Mouse (Mus musculus) liver, embryonic 14.5 days (tissue): ENCODE results near the gene Stard5. TPM values are rescaled to one million over a fixed set of nuclear protein-coding genes. Genes with fewer than 3 reads are reported as not detected.
A peak's percentile ranks its signal among the peaks of the same experiment; 100 is the strongest.

Experiments
- ATAC-seq: fragments of 200-750 bp; cut with Nextera tagmentation; 2 replicates; pipeline ENCODE4 v1.8.0; 2017; ENCODE audit warnings: moderate number of reproducible peaks, mild to moderate bottlenecking, moderate library complexity; ENCODE audit not compliant: insufficient read depth
- DNase-seq, 3 experiments: peaks; one replicate each; pipeline ENCODE4 v3.0.0-alpha.2; 2012 to 2013; ENCODE audit warnings: low read depth in 3 of 3, low spot score in 3 of 3
- H3K27ac ChIP-seq: fragments of 300-500 bp; sonication (generic); 2 replicates; pipeline ENCODE4 v1.5.1; 2014; ENCODE audit warnings: moderate library complexity, mild to moderate bottlenecking, control low read depth, inconsistent platforms
- H3K27me3 ChIP-seq: fragments of 300-500 bp; sonication (generic); 2 replicates; pipeline ENCODE4 v1.6.1; 2014; ENCODE audit warnings: mild to moderate bottlenecking, low read length, moderate library complexity; ENCODE audit not compliant: control insufficient read depth, insufficient read depth
- H3K36me3 ChIP-seq: fragments of 300-500 bp; sonication (generic); replicated peaks from 2 replicates; pipeline ENCODE4 v1.6.1; 2014; ENCODE audit warnings: low read depth; ENCODE audit not compliant: control insufficient read depth, insufficient read depth
- H3K4me1 ChIP-seq, 2 experiments: fragments of 200-500 bp in 1 of 2; fragments of 300-500 bp in 1 of 2; sonication (generic) in 1 of 2; replicated peaks; 2 replicates each; pipeline ENCODE4 v1.6.1; 2012 to 2014; ENCODE audit warnings: antibody characterized with exemption in 1 of 2, inconsistent platforms in 1 of 2, low read length in 1 of 2; ENCODE audit not compliant: control insufficient read depth in 2 of 2, insufficient read depth in 2 of 2
- H3K4me2 ChIP-seq: fragments of 300-500 bp; sonication (generic); 2 replicates; pipeline ENCODE4 v1.6.1; 2014; ENCODE audit warnings: low read depth, mild to moderate bottlenecking, control low read depth, moderate library complexity
- H3K4me3 ChIP-seq, 2 experiments: fragments of 200-500 bp in 1 of 2; fragments of 300-500 bp in 1 of 2; sonication (generic) in 1 of 2; 2 replicates each; pipeline ENCODE4 v1.5.1; 2012 to 2014; ENCODE audit warnings: low read depth in 2 of 2, low read length in 2 of 2, mild to moderate bottlenecking in 2 of 2, control low read depth in 1 of 2, inconsistent platforms in 1 of 2, moderate library complexity in 1 of 2; ENCODE audit not compliant: insufficient read depth in 1 of 2
- H3K9ac ChIP-seq: fragments of 300-500 bp; sonication (generic); replicated peaks from 2 replicates; pipeline ENCODE4 v1.6.1; 2014; ENCODE audit warnings: mild to moderate bottlenecking, control low read depth, moderate library complexity
- H3K9me3 ChIP-seq: fragments of 300-500 bp; sonication (generic); 2 replicates; pipeline ENCODE4 v1.6.1; 2016; ENCODE audit warnings: low read length, mixed read lengths; ENCODE audit not compliant: control insufficient read depth
- CTCF ChIP-seq: IDR thresholded peaks from 2 replicates; pipeline ENCODE4 v1.5.1; 2016; ENCODE audit warnings: antibody characterized with exemption, low read depth, control low read depth
- EP300 ChIP-seq: IDR thresholded peaks from 2 replicates; pipeline ENCODE4 v1.6.1; 2016; ENCODE audit warnings: antibody characterized with exemption, low read depth
- WGBS: fragments of 180-500 bp; shearing (Covaris S2); extraction: QIAGEN DNeasy Blood & Tissue Kit; methylation state at CpG from one replicate; pipeline ENCODE4 v1.1.7; 2014; ENCODE audit not compliant: insufficient replicate concordance; 5-methylcytosine and 5-hydroxymethylcytosine counted together
- polyA plus RNA-seq, 2 experiments: library from polyadenylated mRNA; depleted of rRNA in 1 of 2; stranded (reverse) in 1 of 2; unstranded in 1 of 2; fragments of >200 nt; fragmentation: Nextera tagmentation in 1 of 2; extraction: Ambion mirVana in 1 of 2; gene quantifications; 2 replicates each; pipeline versions ENCODE4 v1.2.1 to v1.2.3; 2012 to 2014

Stard5 gene
- polyA plus RNA-seq, 2 experiments: 5.3 to 7.5 TPM

DNA sequence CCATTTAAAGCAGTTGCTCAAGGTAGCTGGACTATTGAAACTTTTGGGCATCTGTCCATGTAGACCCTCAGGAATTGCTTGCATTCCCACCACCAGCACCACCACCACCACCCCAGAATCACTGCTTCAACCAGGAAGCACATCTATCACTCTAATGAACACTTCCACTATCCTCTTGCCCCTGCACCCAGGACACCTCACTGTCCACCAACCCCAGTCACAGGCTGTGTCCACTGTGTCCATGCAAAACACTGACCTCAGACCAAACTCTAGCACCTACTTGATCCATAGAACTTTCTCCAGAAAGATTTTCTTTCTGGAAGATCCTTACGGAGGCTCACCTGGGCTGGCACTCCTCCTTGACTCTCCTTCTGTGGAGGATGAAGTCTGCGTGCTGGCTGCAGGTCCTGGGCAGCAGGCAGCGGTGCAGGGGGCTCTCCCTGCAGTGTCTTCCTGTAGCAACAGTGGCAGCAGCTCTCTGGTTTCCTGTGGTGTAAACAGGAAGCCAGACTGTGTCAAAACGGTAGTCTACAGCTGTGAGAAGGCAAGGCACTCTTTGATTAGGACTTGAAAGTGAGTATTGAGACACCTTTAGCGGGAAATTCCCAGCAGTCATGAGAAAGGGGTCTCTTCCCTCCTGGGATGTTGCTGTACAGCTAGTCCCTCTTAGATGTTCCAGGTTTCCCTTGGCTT is 23.3 kb downstream of the Stard5 start:
- 12% methylated on average over 5 of the region's 5 CpGs for WGBS
- H3K27me3 ChIP-seq: no peaks in the 10 kb centered on the region
- no peaks in the 10 kb centered on the region for H3K9me3 ChIP-seq
- peak overlapping the region; percentile 34 to 51 for H3K4me3 ChIP-seq
- no peaks in the 10 kb centered on the region for H3K4me1 ChIP-seq
- DNase-seq: no peak
- H3K4me2 ChIP-seq: peak overlapping the region; percentile 28
- ATAC-seq: peak; percentile 41; the same call in 1 of the 2 replicates
- H3K27ac ChIP-seq: no peak overlapping the region
- no peak overlapping the region for H3K9ac ChIP-seq
- no peaks in the 10 kb centered on the region for H3K36me3 ChIP-seq
- TF ChIP-seq EP300 (peak; percentile 25; the same call in 1 of the 2 replicates), CTCF (no peak)

GRCm38 (mm10) chr7:83658716-83659115 is 27.0 kb downstream of the Stard5 start:
- no peak for ATAC-seq
- WGBS: 56% methylated on average over 1 of the region's 1 CpGs
- no peak overlapping the region for H3K4me2 ChIP-seq

DNA sequence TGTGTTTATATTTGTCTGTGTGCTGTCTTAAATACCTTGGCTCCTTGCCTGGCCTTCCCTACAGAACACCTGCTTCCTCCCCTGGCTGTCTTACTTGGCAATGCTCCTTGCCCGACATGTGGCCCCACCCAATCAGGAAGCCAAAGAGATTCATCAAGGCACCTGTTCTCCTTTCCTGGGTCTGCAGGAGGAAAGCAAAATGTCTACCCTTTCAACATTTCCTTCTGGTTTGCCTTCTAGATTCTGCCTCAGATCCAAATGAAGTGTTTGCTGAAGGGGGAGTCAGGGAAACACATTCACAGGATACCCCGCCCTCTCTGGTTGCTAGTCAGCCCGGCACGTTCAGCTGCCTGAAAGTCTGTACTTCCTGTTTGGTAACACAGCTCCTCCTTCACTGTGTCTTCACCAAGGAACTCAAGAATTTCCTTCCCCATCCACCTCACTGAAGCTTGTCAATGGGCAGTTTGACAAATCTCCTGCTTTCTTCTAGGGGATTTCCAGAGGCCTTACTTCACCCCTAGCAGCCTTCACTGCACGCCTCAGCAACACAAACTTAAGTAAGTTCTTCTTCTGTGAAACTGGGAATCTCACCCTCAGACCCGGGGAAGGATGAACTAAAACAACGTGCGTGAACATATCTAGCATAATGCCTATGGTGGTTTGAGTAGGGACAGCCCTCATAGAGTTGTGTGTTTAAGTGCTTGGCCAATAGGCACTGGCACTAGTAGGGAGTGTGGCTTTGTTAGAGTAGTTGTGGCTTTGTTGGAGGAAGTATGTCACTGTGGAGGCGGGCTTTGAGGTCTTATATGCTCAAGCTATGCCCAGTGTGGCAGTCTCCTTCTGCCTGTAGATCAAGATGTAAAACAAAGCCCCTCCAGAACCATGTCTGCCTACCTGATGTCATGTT is 27.7 kb downstream of the Stard5 start:
- Histone ChIP-seq H3K4me2 (no peak overlapping the region), H3K4me3 (no peak overlapping the region), H3K4me1 (no peaks in the 10 kb centered on the region), H3K27me3 (no peaks in the 10 kb centered on the region), H3K36me3 (no peaks in the 10 kb centered on the region), H3K27ac (no peak overlapping the region), H3K9me3 (no peaks in the 10 kb centered on the region), H3K9ac (no peak overlapping the region)
- TF ChIP-seq EP300 (no peak), CTCF (no peak)
- peak; percentile 35; the same call in 1 of the 2 replicates for ATAC-seq
- peak in 2 of 3 experiments; percentile 12 to 24 for DNase-seq
- 39% methylated on average over 9 of the region's 9 CpGs for WGBS

More at GRCm38 (mm10) chr7:83658716-83659115, 27.0 kb downstream of the Stard5 start:
- no peaks in the 10 kb centered on the region for H3K9me3 ChIP-seq
- TF ChIP-seq CTCF (no peak), EP300 (no peak)
- DNase-seq: no peak
- no peaks in the 10 kb centered on the region for H3K27me3 ChIP-seq
- H3K36me3 ChIP-seq: no peaks in the 10 kb centered on the region
- H3K27ac ChIP-seq: no peak overlapping the region
- H3K4me1 ChIP-seq: no peaks in the 10 kb centered on the region
- no peak overlapping the region for H3K4me3 ChIP-seq
- no peak overlapping the region for H3K9ac ChIP-seq

- ATAC-seq (no peak), DNase-seq (no peak)
- Histone ChIP-seq H3K9ac (no peak overlapping the region), H3K36me3 (no peaks in the 10 kb centered on the region), H3K27me3 (no peaks in the 10 kb centered on the region), H3K4me1 (no peaks in the 10 kb centered on the region), H3K4me3 (no peak overlapping the region), H3K9me3 (no peaks in the 10 kb centered on the region), H3K27ac (no peak overlapping the region), H3K4me2 (no peak overlapping the region)
- 82% methylated on average over 11 of the region's 11 CpGs for WGBS
- TF ChIP-seq CTCF (0 out of 2 replicates have a peak, but pooled peaks have one; percentile 12), EP300 (no peak)
These were observed 28.5 kb downstream of the Stard5 start for GRCm38 (mm10) chr7:83660273-83660691.

- Histone ChIP-seq H3K4me1 (no peaks in the 10 kb centered on the region), H3K9me3 (no peaks in the 10 kb centered on the region), H3K9ac (no peak overlapping the region), H3K27me3 (no peaks in the 10 kb centered on the region), H3K4me2 (no peak overlapping the region), H3K27ac (no peak overlapping the region), H3K36me3 (no peaks in the 10 kb centered on the region), H3K4me3 (no peak overlapping the region)
- WGBS: 67% methylated on average over 10 of the region's 10 CpGs
- no peak for DNase-seq
- no peak for ATAC-seq
- TF ChIP-seq EP300 (no peak), CTCF (no peak)
These were observed 29.3 kb downstream of the Stard5 start for GRCm38 (mm10) chr7:83661031-83661430.
